ENCODE assay signal across 8 mouse cellular contexts in the genomic region with DNA sequence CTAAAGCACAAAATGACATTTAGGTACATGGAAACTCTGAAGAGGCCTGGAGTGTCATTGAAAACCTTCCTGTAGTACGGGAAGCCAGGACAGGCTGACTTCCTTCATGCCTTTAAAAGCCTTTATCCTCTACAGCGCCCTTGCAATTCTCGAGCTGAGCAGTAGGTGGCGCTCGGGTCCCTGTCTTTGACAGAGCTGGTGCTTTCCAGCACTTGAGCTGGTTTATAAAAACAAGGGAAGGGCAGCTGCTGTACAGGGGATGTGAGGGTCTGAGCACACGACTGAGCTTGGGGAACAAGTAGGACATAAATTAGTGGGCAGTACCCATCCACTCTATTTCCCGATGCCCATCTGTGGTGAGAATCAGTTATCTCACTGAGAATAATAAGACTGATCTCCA.
DNase-seq lines count a peak whose midpoint lies in the region; ATAC-seq and TF ChIP-seq lines count a peak whose summit lies in the region.

No protein-coding gene starts in this region.

- WGBS in intestine, embryonic 14.5 days = 5% methylated on average over 7 of the region's 7 CpGs
- 2% methylated on average over 7 of the region's 7 CpGs for WGBS in intestine, embryonic 15.5 days
- 3% methylated on average over 7 of the region's 7 CpGs for WGBS in intestine, embryonic 16.5 days
- WGBS in midbrain, embryonic 16.5 days = under 1% methylated on average over 7 of the region's 7 CpGs
- 2% methylated on average over 7 of the region's 7 CpGs for WGBS in spleen, adult 2 months

- H3K9ac ChIP-seq in intestine, embryonic 14.5 days (ENCODE audit: low read length) = no peak overlapping the region
- no peak overlapping the region for H3K9ac ChIP-seq in intestine, embryonic 15.5 days
- H3K9ac ChIP-seq in intestine, embryonic 16.5 days (ENCODE audit: low read depth, low read length) = no peak overlapping the region
- H3K9ac ChIP-seq in midbrain, embryonic 16.5 days (ENCODE audit: low read depth, low read length) = peak overlapping the region; percentile 52; the same call in 1 of the 2 replicates

- H3K27ac ChIP-seq in intestine, embryonic 14.5 days (ENCODE audit: low read depth) = no peak overlapping the region
- H3K27ac ChIP-seq in intestine, embryonic 15.5 days = no peak overlapping the region
- H3K27ac ChIP-seq in cortical plate, adult 2 months (ENCODE audit: insufficient read depth, low read length) = 0 out of 2 replicates have a peak overlapping the region, but pooled peaks have one; percentile 53
- H3K27ac ChIP-seq in intestine, embryonic 16.5 days (ENCODE audit: low read length) = no peak overlapping the region
- H3K27ac ChIP-seq in midbrain, embryonic 16.5 days (ENCODE audit: low read length) = 0 out of 2 replicates have a peak overlapping the region, but pooled peaks have one; percentile 33
- 0 out of 2 replicates have a peak overlapping the region, but pooled peaks have one; percentile 4 for H3K27ac ChIP-seq in spleen, adult 2 months (ENCODE audit: insufficient read depth, low read length)

- peak; percentile 98 for TF ChIP-seq CTCF in cortical plate, adult 2 months (IDR thresholded peaks at IDR 0.05; ENCODE audit: extremely low read depth, insufficient read depth, low read length)
- TF ChIP-seq CTCF in spleen, adult 2 months (IDR thresholded peaks at IDR 0.05; ENCODE audit: extremely low read depth, insufficient read depth, insufficient read length, insufficient replicate concordance) = peak; percentile 99

- 0 out of 2 replicates have a peak, but pooled peaks have one; percentile 11 for TF ChIP-seq POLR2A in cortical plate, adult 2 months (IDR thresholded peaks at IDR 0.05; ENCODE audit: extremely low read depth, insufficient read depth, low read length)
- TF ChIP-seq POLR2A in spleen, adult 2 months (IDR thresholded peaks at IDR 0.05; ENCODE audit: low read depth, low read length) = no peak

- intact Hi-C loops in gastrocnemius, postnatal 36 days (cut with DNase I) = loop anchor here (10.0 kb wide), 1 partner anchor 456 kb away; no protein-coding TSS in a partner anchor
- intact Hi-C loops in left cerebral cortex, postnatal 36 days (cut with DNase I) = no loop called here

- peak; percentile 100 for DNase-seq in intestine, embryonic 14.5 days (ENCODE audit: low spot score)
- peak; percentile 93 to 96 for DNase-seq in gastrocnemius, postnatal 36 days
- peak; percentile 94 to 97 for DNase-seq in left cerebral cortex, postnatal 36 days (ENCODE audit: low spot score in 2 of 2)
- DNase-seq in spleen, adult 2 months (ENCODE audit: low read depth in 1 of 2, low spot score in 2 of 2) = peak; percentile 77 to 95

- no peaks in the 10 kb centered on the region for H3K27me3 ChIP-seq in intestine, embryonic 14.5 days (replicated peaks; ENCODE audit: control insufficient read depth, insufficient read depth, low read length)
- no peaks in the 10 kb centered on the region for H3K27me3 ChIP-seq in intestine, embryonic 15.5 days (replicated peaks)
- H3K27me3 ChIP-seq in intestine, embryonic 16.5 days (replicated peaks; ENCODE audit: control insufficient read depth, insufficient read depth, low read length) = no peaks in the 10 kb centered on the region
- H3K27me3 ChIP-seq in midbrain, embryonic 16.5 days (ENCODE audit: control insufficient read depth, insufficient read depth, low read depth, low read length) = no peaks in the 10 kb centered on the region
- H3K27me3 ChIP-seq in spleen, adult 2 months (ENCODE audit: control insufficient read depth, insufficient read depth, low read length) = no peaks in the 10 kb centered on the region

- H3K9me3 ChIP-seq in intestine, embryonic 14.5 days (ENCODE audit: control insufficient read depth, low read length) = no peaks in the 10 kb centered on the region
- H3K9me3 ChIP-seq in intestine, embryonic 15.5 days = no peaks in the 10 kb centered on the region
- no peaks in the 10 kb centered on the region for H3K9me3 ChIP-seq in intestine, embryonic 16.5 days (ENCODE audit: control insufficient read depth, low read length)
- no peaks in the 10 kb centered on the region for H3K9me3 ChIP-seq in midbrain, embryonic 16.5 days (replicated peaks; ENCODE audit: control insufficient read depth, low read length, poor library complexity, severe bottlenecking)

- no peak for ATAC-seq in intestine, embryonic 14.5 days (replicated peaks; ENCODE audit: low FRiP score, low TSS enrichment, low read depth)
- no peak for ATAC-seq in intestine, embryonic 15.5 days
- 0 out of 2 replicates have a peak, but pooled peaks have one; percentile 4 for ATAC-seq in intestine, embryonic 16.5 days
- ATAC-seq in midbrain, embryonic 16.5 days = peak; percentile 27; the same call in 1 of the 2 replicates

- H3K36me3 ChIP-seq in intestine, embryonic 14.5 days (ENCODE audit: control insufficient read depth, insufficient read depth, low read length) = no peaks in the 10 kb centered on the region
- no peaks in the 10 kb centered on the region for H3K36me3 ChIP-seq in intestine, embryonic 15.5 days
- H3K36me3 ChIP-seq in intestine, embryonic 16.5 days (ENCODE audit: control insufficient read depth, insufficient read depth, low read length) = no peaks in the 10 kb centered on the region
- no peaks in the 10 kb centered on the region for H3K36me3 ChIP-seq in midbrain, embryonic 16.5 days (ENCODE audit: control insufficient read depth, insufficient read depth, low read length)
- H3K36me3 ChIP-seq in spleen, adult 2 months (ENCODE audit: control insufficient read depth, insufficient read depth, low read length) = peaks cover 5% of the 10 kb centered on the region

- peaks cover 7% of the 10 kb centered on the region; the same call in 1 of the 2 replicates for H3K4me1 ChIP-seq in intestine, embryonic 14.5 days (replicated peaks; ENCODE audit: control insufficient read depth, insufficient read depth, low read length)
- peaks cover 16% of the 10 kb centered on the region; the same call in 1 of the 2 replicates for H3K4me1 ChIP-seq in intestine, embryonic 15.5 days (replicated peaks)
- peaks cover 3% of the 10 kb centered on the region; the same call in 1 of the 2 replicates for H3K4me1 ChIP-seq in cortical plate, adult 2 months (ENCODE audit: control insufficient read depth, insufficient read depth, low read length)
- H3K4me1 ChIP-seq in intestine, embryonic 16.5 days (ENCODE audit: control insufficient read depth, insufficient read depth, low read length) = peaks cover 19% of the 10 kb centered on the region
- H3K4me1 ChIP-seq in midbrain, embryonic 16.5 days (ENCODE audit: control insufficient read depth, insufficient read depth, low read length) = peaks cover 34% of the 10 kb centered on the region
- peaks cover 2% of the 10 kb centered on the region; the same call in 1 of the 2 replicates for H3K4me1 ChIP-seq in spleen, adult 2 months (ENCODE audit: control insufficient read depth, insufficient read depth, insufficient read length)

- H3K4me2 ChIP-seq in intestine, embryonic 14.5 days (ENCODE audit: low read length) = no peak overlapping the region
- no peak overlapping the region for H3K4me2 ChIP-seq in intestine, embryonic 15.5 days (replicated peaks)
- H3K4me2 ChIP-seq in intestine, embryonic 16.5 days (ENCODE audit: low read depth, low read length) = no peak overlapping the region
- H3K4me2 ChIP-seq in midbrain, embryonic 16.5 days (ENCODE audit: low read length) = peak overlapping the region; percentile 47

- H3K4me3 ChIP-seq in intestine, embryonic 14.5 days (ENCODE audit: low read depth, low read length) = no peak overlapping the region
- no peak overlapping the region for H3K4me3 ChIP-seq in intestine, embryonic 15.5 days (replicated peaks)
- H3K4me3 ChIP-seq in cortical plate, adult 2 months (ENCODE audit: insufficient read depth, low read length) = no peak overlapping the region
- no peak overlapping the region for H3K4me3 ChIP-seq in intestine, embryonic 16.5 days (ENCODE audit: low read length)
- peak overlapping the region; percentile 9; the same call in 1 of the 2 replicates for H3K4me3 ChIP-seq in midbrain, embryonic 16.5 days (ENCODE audit: low read depth, low read length)
- no peak overlapping the region for H3K4me3 ChIP-seq in spleen, adult 2 months (ENCODE audit: extremely low read depth, insufficient read depth, insufficient read length)

Comparison
In these comparisons a context has a peak if more than half of its experiments do, and no peak if none do; other contexts are left out.
1. ATAC-seq: peak in intestine, embryonic 16.5 days (single experiment) and midbrain, embryonic 16.5 days (single experiment); none in intestine, embryonic 14.5 days (single experiment) and intestine, embryonic 15.5 days (single experiment).
2. H3K27ac ChIP-seq: peak in cortical plate, adult 2 months (single experiment), midbrain, embryonic 16.5 days (single experiment) and spleen, adult 2 months (single experiment); none in intestine, embryonic 14.5 days (single experiment), intestine, embryonic 15.5 days (single experiment) and intestine, embryonic 16.5 days (single experiment).
3. Peak in every context shown above with its lines, with median percentiles within 50 percentile points of each other: DNase-seq.